Mouse (Mus musculus): Measurements from ENCODE around the gene Gm20521. TPM values are rescaled to one million over a fixed set of nuclear protein-coding genes. Genes with fewer than 3 reads are reported as not detected.

Gm20521 gene
- polyA plus RNA-seq, 1 experiment from 2014 or later, result 0.11 TPM

DNA sequence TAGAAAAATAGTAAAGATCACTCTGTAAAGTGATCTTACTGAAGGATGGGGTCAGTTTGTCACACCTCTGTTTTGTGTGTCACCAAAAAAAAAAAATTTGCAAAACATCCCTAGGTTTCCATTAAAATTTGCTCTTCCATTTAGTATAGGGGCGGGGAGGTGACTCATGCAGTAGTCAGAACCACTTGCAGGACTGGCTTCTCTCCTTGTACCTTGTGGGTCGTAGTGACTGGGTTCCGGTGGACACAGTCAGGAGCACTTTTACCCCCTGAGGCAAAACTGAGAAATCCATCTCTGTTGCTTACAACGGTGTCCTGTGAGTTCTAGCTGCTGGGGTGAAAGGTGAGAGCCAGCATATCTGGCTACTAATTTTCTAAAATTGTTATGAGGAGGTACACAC, 20.4 kb downstream of the Gm20521 start:
- Histone ChIP-seq H3K9me3 (ENCODE audit: low read length) (no peaks in the 10 kb centered on the region), H3K4me2 (ENCODE audit: low read depth, low read length) (no peak overlapping the region), H3K36me3 (replicated peaks; ENCODE audit: insufficient read depth, low read length) (peaks cover 6% of the 10 kb centered on the region; the same call in 1 of the 2 replicates), H3K27ac (ENCODE audit: low read depth) (no peak overlapping the region), H3K4me1 (ENCODE audit: insufficient read depth) (peaks cover 4% of the 10 kb centered on the region; the same call in 1 of the 2 replicates), H3K9ac (replicated peaks) (no peak overlapping the region), H3K27me3 (ENCODE audit: insufficient read depth, low read length) (no peaks in the 10 kb centered on the region), H3K4me3 (ENCODE audit: low read depth, low read length) (no peak overlapping the region)
- TF ChIP-seq CTCF (IDR thresholded peaks at IDR 0.05; ENCODE audit: low read depth), result no peak
- TF ChIP-seq EP300 (IDR thresholded peaks at IDR 0.05; ENCODE audit: low read depth), result no peak
- ATAC-seq, result no peak
- 87% methylated on average over 4 of the region's 4 CpGs for WGBS (ENCODE audit: insufficient replicate concordance)
- DNase-seq, result no peak

DNA sequence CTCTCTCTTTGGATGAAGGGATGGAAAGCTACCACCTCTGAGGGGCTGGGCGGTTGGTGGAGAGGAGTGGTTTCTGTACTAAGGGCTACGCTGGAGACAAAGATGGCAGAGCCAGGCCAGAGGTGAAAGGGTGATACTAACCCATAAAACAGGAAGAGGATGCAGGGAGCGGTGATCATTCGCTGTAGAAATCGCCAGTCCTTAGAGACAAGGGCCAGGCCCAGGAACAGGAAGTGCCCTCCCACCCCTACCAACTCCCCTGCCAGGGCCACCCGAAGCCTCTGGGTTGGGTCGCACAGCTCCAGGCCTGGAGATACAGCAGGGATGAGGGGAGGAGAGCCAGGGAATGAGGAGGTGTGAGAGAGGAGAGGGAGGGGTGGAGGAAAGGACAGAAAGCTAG, 25.4 kb downstream of the Gm20521 start:
- no peaks in the 10 kb centered on the region for H3K36me3 ChIP-seq (replicated peaks; ENCODE audit: insufficient read depth, low read length)
- peaks cover 21% of the 10 kb centered on the region for H3K27me3 ChIP-seq (ENCODE audit: insufficient read depth, low read length)
- no peak overlapping the region for H3K27ac ChIP-seq (ENCODE audit: low read depth)
- H3K9me3 ChIP-seq (ENCODE audit: low read length), result no peaks in the 10 kb centered on the region
- ATAC-seq (no peak), DNase-seq (no peak)
- no peak overlapping the region for H3K4me3 ChIP-seq (ENCODE audit: low read depth, low read length)
- no peak for TF ChIP-seq EP300 (IDR thresholded peaks at IDR 0.05; ENCODE audit: low read depth)
- no peak for TF ChIP-seq CTCF (IDR thresholded peaks at IDR 0.05; ENCODE audit: low read depth)
- H3K9ac ChIP-seq (replicated peaks), result no peak overlapping the region
- H3K4me1 ChIP-seq (ENCODE audit: insufficient read depth), result peaks cover 6% of the 10 kb centered on the region
- no peak overlapping the region for H3K4me2 ChIP-seq (ENCODE audit: low read depth, low read length)
- WGBS (ENCODE audit: insufficient replicate concordance), result 61% methylated on average over 7 of the region's 7 CpGs

DNA sequence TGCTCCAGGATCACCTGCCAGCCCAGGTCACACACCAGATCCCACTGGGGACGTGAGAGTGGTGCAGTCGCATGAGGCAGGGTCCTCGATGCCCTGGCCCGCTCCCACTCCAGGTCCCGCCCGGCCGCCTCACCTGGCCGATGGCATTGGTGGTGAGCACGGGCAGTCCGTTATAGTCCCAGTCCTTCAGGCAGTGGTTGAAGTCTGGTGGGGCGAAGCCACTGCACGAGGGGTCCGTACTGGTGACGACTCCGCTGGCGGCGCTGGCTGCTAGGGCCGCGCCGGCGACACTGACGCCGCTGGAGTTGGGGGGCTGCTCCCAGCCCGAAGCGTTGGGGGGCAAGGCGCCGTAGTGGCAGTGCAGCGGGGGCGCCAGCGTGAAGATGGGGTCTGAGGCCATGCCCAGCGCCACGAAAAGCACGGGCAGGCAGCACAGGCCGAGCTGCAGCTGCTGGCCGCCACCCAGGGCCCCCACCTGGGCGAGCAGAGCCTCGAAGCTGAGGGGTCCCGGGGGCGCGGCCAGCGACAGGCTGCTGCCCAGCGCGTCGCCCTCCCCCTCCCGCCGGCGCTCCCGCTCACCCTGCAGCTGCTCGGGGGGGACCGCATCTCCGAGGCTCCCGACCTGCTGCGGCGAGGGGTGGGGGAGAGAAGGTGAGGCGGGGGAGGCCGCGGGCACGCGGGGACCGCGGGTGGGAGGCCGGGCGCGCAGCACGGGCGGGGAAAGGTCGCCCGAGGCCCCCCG, 29.0 kb downstream of the Gm20521 start:
- no peak overlapping the region for H3K27ac ChIP-seq (ENCODE audit: low read depth)
- H3K9me3 ChIP-seq (ENCODE audit: low read length), result no peaks in the 10 kb centered on the region
- peak overlapping the region; percentile 70 for H3K4me3 ChIP-seq (ENCODE audit: low read depth, low read length)
- peak overlapping the region; percentile 56 for H3K9ac ChIP-seq (replicated peaks)
- no peaks in the 10 kb centered on the region for H3K36me3 ChIP-seq (replicated peaks; ENCODE audit: insufficient read depth, low read length)
- WGBS (ENCODE audit: insufficient replicate concordance), result 7% methylated on average over 51 of the region's 69 CpGs
- peaks cover 6% of the 10 kb centered on the region for H3K4me1 ChIP-seq (ENCODE audit: insufficient read depth)
- H3K4me2 ChIP-seq (ENCODE audit: low read depth, low read length), result peak overlapping the region; percentile 92
- no peak for TF ChIP-seq CTCF (IDR thresholded peaks at IDR 0.05; ENCODE audit: low read depth)
- TF ChIP-seq EP300 (IDR thresholded peaks at IDR 0.05; ENCODE audit: low read depth), result no peak
- DNase-seq, result no peak
- 0 out of 2 replicates have a peak, but pooled peaks have one; percentile 15 for ATAC-seq
- peaks cover 30% of the 10 kb centered on the region for H3K27me3 ChIP-seq (ENCODE audit: insufficient read depth, low read length)

DNA sequence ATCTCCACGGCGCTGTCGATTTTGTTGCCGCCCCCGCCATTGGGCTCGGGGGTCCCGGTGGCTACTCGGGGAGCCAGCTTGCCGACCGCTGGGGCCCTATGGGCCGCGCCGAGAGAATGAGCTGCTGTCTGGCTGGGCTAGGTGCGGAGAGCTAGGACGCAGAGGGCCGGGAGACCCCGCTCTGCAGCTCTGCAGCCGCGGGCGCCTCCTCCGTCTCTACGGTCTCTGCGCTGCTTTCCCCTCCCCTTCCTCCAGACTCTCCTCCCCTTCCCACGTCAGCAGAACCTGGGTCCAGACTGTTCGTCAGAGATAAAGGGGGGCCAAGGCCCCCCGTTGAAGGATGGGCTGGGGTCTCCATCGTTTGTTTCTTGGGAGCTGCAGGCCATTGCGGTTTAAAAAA, 29.6 kb downstream of the Gm20521 start, which contains the start of gene Slc22a17:
TSS of gene Slc22a17 (minus strand) at position 247 of the 400 bp plus-strand sequence.
- H3K27me3 ChIP-seq (ENCODE audit: insufficient read depth, low read length), result peaks cover 30% of the 10 kb centered on the region
- no peak for TF ChIP-seq EP300 (IDR thresholded peaks at IDR 0.05; ENCODE audit: low read depth)
- TF ChIP-seq CTCF (IDR thresholded peaks at IDR 0.05; ENCODE audit: low read depth), result no peak
- no peaks in the 10 kb centered on the region for H3K9me3 ChIP-seq (ENCODE audit: low read length)
- peak within 1 kb of the TSS; percentile 70 for H3K4me3 ChIP-seq (ENCODE audit: low read depth, low read length)
- WGBS (ENCODE audit: insufficient replicate concordance), result under 1% methylated on average over 18 of the region's 28 CpGs
- H3K27ac ChIP-seq (ENCODE audit: low read depth), result no peak within 1 kb of the TSS
- H3K9ac ChIP-seq (replicated peaks), result peak within 1 kb of the TSS; percentile 56
- DNase-seq (peak; percentile 34), ATAC-seq (no peak)
- H3K36me3 ChIP-seq (replicated peaks; ENCODE audit: insufficient read depth, low read length), result no peaks in the 10 kb centered on the region
- peak within 1 kb of the TSS; percentile 92 for H3K4me2 ChIP-seq (ENCODE audit: low read depth, low read length)
- H3K4me1 ChIP-seq (ENCODE audit: insufficient read depth), result peaks cover 6% of the 10 kb centered on the region

DNA sequence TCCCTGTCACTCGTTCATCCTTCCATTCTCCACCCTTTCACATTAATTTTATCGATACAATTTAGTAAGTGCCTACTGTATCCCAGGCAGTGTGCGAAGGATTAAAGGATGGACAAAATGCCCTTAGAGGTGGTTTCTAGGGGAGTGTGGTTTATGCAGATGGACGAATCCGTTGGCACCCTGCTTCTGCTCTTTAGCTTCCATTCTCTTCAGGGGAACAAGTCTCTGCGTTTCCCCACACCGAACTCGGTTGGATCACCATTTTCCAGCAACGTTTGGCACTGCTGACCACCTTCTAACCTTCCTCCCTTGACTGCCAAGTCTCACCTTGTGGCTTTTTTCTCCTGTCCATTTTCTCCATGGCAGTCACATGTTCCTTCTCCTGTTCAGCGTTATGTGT, 30.1 kb downstream of the Gm20521 start:
- H3K9me3 ChIP-seq (ENCODE audit: low read length), result no peaks in the 10 kb centered on the region
- H3K27me3 ChIP-seq (ENCODE audit: insufficient read depth, low read length), result peaks cover 30% of the 10 kb centered on the region
- 22% methylated on average over 10 of the region's 10 CpGs for WGBS (ENCODE audit: insufficient replicate concordance)
- no peak overlapping the region for H3K27ac ChIP-seq (ENCODE audit: low read depth)
- DNase-seq (no peak), ATAC-seq (no peak)
- H3K36me3 ChIP-seq (replicated peaks; ENCODE audit: insufficient read depth, low read length), result no peaks in the 10 kb centered on the region
- no peak overlapping the region for H3K9ac ChIP-seq (replicated peaks)
- H3K4me3 ChIP-seq (ENCODE audit: low read depth, low read length), result peak overlapping the region; percentile 70
- peaks cover 6% of the 10 kb centered on the region for H3K4me1 ChIP-seq (ENCODE audit: insufficient read depth)
- TF ChIP-seq EP300 (IDR thresholded peaks at IDR 0.05; ENCODE audit: low read depth) (no peak), CTCF (IDR thresholded peaks at IDR 0.05; ENCODE audit: low read depth) (no peak)
- H3K4me2 ChIP-seq (ENCODE audit: low read depth, low read length), result peak overlapping the region; percentile 92

DNA sequence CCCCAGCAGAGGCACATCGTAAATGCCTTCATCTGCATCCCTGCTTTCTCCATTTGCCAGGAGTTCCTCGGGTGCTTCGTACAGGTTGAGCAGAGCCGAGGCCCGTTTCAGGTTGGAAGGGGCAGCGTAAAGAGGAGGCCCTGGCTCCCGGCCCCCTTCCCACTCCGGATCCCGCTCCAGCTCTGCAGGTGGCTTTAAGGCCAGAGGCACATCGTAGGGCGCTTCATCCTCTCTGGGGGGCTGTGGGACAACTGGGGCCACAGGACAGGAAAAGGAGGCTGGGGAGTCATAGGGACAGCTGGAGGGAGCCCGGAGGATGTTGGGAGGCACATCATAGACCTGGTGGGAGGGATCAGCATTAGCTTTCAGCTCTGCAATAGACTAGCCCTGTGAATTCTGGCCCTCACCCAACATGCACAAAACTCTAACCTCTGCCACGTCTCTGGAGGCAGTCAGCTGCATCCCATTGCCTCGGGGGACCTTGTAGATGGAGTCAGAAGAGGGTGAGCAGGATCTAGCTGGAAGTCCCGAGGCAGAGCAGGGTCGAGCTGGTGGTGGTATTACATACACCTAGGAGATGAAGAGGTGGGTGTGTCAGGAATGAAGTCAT, 36.9 kb downstream of the Gm20521 start:
- no peak overlapping the region for H3K27ac ChIP-seq (ENCODE audit: low read depth)
- no peaks in the 10 kb centered on the region for H3K4me1 ChIP-seq (ENCODE audit: insufficient read depth)
- no peak overlapping the region for H3K9ac ChIP-seq (replicated peaks)
- no peak overlapping the region for H3K4me3 ChIP-seq (ENCODE audit: low read depth, low read length)
- TF ChIP-seq CTCF (IDR thresholded peaks at IDR 0.05; ENCODE audit: low read depth), result no peak
- no peak for TF ChIP-seq EP300 (IDR thresholded peaks at IDR 0.05; ENCODE audit: low read depth)
- no peak for ATAC-seq
- H3K9me3 ChIP-seq (ENCODE audit: low read length), result no peaks in the 10 kb centered on the region
- H3K27me3 ChIP-seq (ENCODE audit: insufficient read depth, low read length), result peaks cover 10% of the 10 kb centered on the region
- H3K4me2 ChIP-seq (ENCODE audit: low read depth, low read length), result no peak overlapping the region
- no peaks in the 10 kb centered on the region for H3K36me3 ChIP-seq (replicated peaks; ENCODE audit: insufficient read depth, low read length)
- 76% methylated on average over 16 of the region's 16 CpGs for WGBS (ENCODE audit: insufficient replicate concordance)
- DNase-seq, result no peak

Data from liver, postnatal 0 days (tissue).